Mouse (Mus musculus) liver, adult (tissue): ENCODE results near the gene Gm49380.

Experiments used
- GATA4 ChIP-seq: IDR thresholded peaks from 2 replicates; pipeline ENCODE4 v1.6.1; 2014; ENCODE audit warnings: mild to moderate bottlenecking, low read length; ENCODE audit not compliant: insufficient replicate concordance

The Gm49380 gene

DNA sequence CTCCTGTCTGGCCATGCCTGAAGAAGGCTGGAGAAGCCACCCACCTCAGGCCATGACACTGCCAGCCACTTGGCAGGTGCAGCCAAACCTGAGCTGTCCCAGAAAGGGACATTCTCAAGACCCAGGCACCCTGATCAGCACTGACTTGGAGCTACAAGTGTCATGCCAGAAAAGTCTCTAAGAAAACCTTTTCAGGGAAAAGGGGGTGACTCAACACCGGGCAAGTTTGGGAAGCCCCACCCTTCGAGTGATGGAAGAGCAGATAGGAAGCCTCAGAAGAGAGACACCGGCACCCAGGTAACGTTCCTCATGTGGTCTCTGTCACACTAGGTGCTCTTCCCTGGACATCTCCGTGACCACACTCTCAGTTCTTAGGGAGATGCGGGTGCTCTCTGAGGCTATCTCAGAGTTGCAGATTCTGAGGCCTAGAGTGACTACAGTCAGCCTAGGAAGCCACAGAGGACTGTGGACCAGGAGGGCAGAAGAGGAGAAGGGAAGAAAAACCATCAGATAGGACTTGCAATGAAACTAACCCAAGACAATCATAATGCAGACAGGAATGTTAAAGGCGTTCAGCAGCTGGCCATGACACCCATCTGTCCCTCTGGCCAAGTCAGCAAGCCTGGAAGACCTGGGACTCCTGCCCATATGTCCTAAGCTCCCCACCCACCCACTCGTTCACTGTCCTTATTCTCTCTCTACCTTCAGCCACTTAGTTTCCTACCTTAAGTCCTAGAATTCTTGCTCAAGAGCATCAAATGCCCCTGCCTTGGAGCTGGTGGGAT lies 63.7 kb downstream of the Gm49380 start:
- TF ChIP-seq GATA4, result no peak

- no peak for TF ChIP-seq GATA4
These were observed 64.5 kb downstream of the Gm49380 start for GRCm38 (mm10) chr9:44048541-44049380.

GRCm38 (mm10) chr9:44047571-44048490 lies 65.5 kb downstream of the Gm49380 start:
- TF ChIP-seq GATA4, result no peak

- TF ChIP-seq GATA4, result no peak
These were observed 66.2 kb downstream of the Gm49380 start for GRCm38 (mm10) chr9:44047071-44047470.

- no peak for TF ChIP-seq GATA4
These were observed 66.9 kb downstream of the Gm49380 start for GRCm38 (mm10) chr9:44046426-44046825.

DNA sequence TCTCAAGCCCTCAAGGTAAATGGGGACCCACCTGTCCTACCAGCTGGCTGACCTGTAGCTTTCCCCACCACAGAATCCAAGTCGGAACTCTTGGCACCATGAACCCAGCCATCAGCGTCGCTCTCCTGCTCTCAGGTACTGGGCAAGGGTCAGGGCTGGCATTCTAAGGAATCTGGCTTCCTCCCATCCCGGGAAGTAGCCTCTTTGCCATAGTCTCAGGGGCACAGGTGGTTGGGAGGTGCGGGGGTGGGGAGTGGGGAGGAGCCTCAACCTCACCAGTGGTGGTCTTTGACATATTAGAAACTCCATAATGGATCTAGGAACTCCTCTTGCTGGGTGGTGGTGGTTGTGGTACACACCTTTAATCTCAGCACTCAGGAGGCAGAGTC lies 67.4 kb downstream of the Gm49380 start:
- TF ChIP-seq GATA4, result no peak

DNA sequence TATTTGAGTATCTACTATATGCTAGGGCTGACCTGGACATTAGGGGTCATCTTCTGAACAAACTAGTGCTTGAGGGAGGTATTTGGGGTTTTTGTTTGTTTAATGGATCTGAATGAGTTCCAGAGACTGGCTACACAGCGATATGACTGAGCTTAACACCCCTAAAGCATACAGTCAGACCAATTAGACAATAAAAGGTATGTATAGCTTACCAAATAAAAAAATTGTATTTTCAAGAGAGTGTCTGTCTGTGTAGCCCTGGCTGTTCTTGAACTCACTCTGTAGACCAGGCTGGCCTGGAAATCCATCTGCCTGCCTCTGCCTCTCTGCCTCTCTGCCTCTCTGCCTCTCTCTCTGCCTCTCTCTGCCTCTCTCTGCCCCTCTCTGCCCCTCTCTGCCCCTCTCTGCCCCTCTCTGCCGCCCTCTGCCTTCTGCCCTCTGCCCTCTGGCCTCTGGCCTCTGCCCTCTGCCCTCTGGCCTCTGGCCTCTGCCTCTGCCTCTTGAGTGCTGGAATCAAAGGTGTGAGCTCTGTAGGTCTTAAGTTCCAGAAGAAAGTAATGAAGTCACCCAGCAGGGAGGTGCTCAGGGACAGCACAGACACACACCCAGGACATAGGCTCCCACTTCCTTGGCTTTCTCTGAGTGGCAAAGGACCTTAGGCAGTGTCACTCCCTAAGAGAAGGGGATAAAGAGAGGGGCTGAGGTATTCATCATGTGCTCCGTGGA lies 68.0 kb downstream of the Gm49380 start:
- TF ChIP-seq GATA4, result no peak

- no peak for TF ChIP-seq GATA4
These were observed 68.7 kb downstream of the Gm49380 start for GRCm38 (mm10) chr9:44044426-44045157.

DNA sequence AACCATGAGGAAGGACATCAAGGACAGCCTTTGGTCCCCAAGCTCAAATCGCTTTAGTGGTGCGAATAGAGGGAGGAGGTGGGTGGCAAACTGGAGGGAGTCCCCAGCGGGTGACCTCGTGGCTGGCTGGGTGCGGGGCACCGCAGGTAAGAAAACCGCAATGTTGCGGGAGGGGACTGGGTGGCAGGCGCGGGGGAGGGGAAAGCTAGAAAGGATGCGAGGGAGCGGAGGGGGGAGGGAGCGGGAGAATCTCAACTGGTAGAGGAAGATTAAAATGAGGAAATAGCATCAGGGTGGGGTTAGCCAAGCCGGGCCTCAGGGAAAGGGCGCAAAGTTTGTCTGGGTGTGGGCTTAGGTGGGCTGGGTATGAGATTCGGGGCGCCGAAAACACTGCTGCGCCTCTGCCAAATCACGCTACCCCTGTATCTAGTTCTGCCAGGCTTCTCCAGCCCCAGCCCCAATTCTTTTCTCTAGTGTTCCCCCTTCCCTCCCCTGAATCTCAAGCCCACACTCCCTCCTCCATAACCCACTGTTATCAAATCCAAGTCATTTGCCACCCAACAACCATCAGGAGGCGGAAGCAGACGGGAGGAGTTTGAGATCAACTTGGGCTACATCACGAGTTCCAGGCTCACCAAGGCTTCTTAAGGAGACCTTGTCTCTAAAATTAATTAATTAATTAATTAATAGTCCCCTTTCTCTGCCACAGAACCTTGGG lies 69.4 kb downstream of the Gm49380 start:
- TF ChIP-seq GATA4, result no peak

- TF ChIP-seq GATA4, result no peak
These were observed 70.2 kb downstream of the Gm49380 start, which contains the start of gene Thy1 for GRCm38 (mm10) chr9:44042836-44043707. Gene Thy1 (plus strand): TSS chr9:44043384.

- no peak for TF ChIP-seq GATA4
These were observed 71.0 kb downstream of the Gm49380 start for GRCm38 (mm10) chr9:44042396-44042680.
